Mouse (Mus musculus): ENCODE measurements at regions not wholly inside any gene's neighbourhood (a gene's known extent, or its start where the extent isn't known, plus 50 kb on each side); places are given as distances from the start of the nearest gene placed in this dataset.

- peak; percentile 53 for DNase-seq (ENCODE audit: inconsistent ontology term)
Measured at GRCm38 (mm10) chr19:51977236-51977961, 286.7 kb upstream of the Ins1 start.

GRCm38 (mm10) chr19:51997161-51997560 lies 266.9 kb upstream of the Ins1 start:
- DNase-seq (ENCODE audit: inconsistent ontology term) = no peak
